Mouse (Mus musculus) urinary bladder, adult 2 months (tissue): Measurements from ENCODE around the gene Lyar. TPM values are rescaled to one million over a fixed set of nuclear protein-coding genes. Genes with fewer than 3 reads are reported as not detected.

Experiments used
- DNase-seq: peaks from one replicate; pipeline ENCODE4 v3.0.0; 2022; ENCODE audit warnings: low spot score
- polyA plus RNA-seq: library from polyadenylated mRNA; depleted of rRNA; stranded (reverse); fragments of >200 nt; gene quantifications from 2 replicates; pipeline ENCODE4 v1.2.3, GENCODE M21; 2012; rRNA removed

Gene Lyar
- polyA plus RNA-seq: 25.1 and 28.0 TPM in 2 replicates

- peak; percentile 98 for DNase-seq
Observed at GRCm38 (mm10) chr5:38220328-38220912, at the start of gene Lyar, which contains the start of gene Zbtb49. Gene Lyar (plus strand): TSS chr5:38220470. Gene Zbtb49 (minus strand): TSS chr5:38220457.

DNA sequence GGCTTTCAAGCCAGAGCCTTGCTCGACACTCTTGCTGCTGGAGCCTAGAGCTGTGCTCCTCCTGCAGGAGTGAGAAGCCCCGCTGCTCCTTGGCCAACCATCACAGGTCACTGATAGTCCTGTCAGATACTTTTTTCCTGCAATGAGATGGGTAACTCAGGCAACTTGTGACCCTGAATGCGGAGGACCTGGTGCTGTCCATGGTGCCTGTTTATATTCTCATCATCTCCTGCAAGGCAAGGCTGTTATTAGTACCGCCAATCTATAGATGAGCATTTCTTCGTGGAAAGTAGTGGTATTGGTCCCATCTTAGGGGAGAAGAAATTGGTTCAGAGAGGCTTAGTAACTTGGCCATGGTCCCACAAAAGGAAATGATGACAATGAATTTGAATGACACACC is 46.5 kb upstream of the Lyar start:
- DNase-seq: no peak

DNA sequence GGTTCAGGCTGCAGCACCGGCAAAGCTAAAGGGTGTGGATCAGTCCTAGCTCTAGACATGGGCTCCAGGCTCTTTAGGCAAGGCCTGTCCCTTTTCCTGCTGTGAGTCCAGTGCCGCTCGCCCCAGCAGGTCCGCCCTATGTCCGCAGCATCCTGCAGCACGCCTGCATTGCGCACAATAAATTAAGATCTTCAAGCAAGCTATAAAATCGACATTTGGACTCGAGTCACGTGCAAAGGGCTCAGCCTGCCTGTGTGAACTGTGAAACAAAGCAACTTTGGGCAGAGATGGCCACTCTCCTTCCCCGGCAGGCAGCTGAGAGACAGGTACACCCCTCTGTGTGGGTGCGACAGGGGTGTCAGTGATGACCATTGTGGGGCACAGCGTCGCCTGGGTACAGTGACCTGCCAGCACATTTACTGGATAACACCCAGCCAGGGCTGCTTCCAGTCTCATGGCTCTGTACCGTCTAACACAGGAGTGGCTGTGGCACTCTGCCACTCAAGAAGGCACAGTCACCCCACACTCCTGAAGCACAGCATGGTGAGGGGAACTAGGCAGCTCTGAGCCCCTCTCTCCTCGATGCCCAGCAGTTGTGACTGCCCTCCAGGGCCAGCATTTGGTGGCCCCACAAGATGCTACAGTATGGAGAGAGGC is 45.9 kb upstream of the Lyar start:
- DNase-seq: no peak

GRCm38 (mm10) chr5:38184688-38185285 is 35.5 kb upstream of the Lyar start:
- no peak for DNase-seq

GRCm38 (mm10) chr5:38187006-38187405 is 33.3 kb upstream of the Lyar start:
- no peak for DNase-seq

GRCm38 (mm10) chr5:38190907-38191306 is 29.4 kb upstream of the Lyar start:
- DNase-seq: no peak

DNA sequence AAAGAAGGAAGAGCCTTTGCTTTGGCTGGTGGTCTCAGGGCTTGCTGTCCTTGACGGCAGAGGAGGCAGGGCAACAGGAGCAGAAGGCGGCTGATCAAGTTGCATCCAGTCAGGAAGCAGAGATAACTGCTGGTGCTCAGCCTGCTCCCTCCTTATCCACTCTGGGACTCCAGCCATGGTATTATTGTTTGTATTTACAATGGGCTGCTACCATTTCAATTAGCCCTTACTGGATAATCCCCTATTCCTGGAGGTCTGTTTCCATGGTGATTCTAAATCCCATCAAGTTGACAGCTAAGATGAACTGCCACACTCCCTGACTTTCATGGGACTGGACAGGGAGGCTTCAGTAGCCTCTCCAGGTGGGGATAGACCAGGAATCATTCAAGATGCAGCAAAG is 25.3 kb upstream of the Lyar start:
- DNase-seq: no peak

GRCm38 (mm10) chr5:38195941-38196340 is 24.3 kb upstream of the Lyar start:
- DNase-seq: no peak

DNA sequence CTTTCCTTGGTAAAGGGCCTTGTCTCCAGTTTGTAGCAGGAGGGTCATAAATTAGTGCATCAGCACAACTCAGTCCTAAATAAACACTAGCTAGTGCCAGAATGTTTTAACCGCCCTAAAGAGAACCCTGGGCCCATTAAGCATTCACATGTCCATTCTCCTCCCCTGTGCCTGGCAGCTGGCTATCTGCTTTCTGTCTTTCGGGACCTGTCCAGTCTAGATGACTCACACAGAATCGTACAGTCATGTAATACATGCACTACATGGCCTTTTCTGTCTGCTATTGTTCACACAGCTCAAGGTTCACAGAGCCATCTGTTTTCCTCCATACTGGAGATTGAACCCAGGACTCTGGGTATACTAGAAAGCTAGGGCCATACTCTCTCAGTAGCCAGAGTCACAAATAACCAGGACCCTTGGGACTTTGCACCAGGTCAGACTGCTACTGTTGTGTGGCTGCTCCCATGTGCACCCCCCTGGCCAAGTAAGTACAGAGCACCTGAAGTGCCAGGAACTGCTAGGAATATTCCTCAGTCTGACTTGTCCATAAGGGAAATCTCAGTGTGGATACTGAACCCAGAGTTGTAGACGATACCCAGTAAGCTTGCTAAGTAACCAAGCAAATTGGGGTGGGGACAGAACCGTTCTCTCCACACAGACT is 23.3 kb upstream of the Lyar start:
- no peak for DNase-seq

DNA sequence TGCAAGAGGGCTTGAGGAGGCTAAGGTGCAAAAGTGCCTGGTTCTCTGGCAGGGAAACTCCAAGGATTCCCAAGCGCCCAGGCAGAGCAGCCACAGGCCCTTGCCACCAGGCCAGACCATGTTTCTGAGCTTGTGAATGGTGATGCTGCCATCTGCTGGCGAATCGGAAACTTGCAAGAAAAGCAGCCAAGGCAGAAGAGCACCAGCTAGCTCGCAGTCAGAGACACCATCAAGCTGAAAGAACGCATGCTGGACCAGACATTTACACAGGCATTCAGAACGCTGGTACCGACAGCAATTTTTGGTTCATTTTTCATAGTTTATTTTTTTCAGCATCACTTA is 22.8 kb upstream of the Lyar start:
- peak; percentile 56 for DNase-seq

- no peak for DNase-seq
Observed at GRCm38 (mm10) chr5:38199686-38200085, 20.6 kb upstream of the Lyar start.

DNA sequence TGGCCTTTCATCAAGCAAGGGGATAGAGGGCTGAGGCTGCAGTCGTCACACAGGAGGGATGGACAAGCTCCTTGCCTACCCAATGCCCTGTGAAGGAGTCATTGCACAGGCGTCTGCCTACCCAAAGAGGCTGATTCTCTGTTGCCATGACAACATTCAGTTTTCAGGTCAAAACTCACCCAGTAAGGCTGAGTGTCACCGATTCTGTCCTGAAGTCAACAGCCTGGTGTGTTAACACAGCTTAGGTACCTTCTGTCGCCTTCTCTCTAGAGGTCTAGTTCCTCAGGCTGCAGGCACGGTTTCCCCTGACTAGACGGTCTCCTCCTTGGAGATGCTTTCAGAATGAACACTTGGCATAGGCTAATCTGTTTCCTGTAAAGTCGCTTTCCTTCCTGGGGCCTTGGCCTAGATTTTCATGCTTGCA is 15.0 kb upstream of the Lyar start:
- no peak for DNase-seq

GRCm38 (mm10) chr5:38208985-38209384 is 11.3 kb upstream of the Lyar start:
- DNase-seq: no peak

DNA sequence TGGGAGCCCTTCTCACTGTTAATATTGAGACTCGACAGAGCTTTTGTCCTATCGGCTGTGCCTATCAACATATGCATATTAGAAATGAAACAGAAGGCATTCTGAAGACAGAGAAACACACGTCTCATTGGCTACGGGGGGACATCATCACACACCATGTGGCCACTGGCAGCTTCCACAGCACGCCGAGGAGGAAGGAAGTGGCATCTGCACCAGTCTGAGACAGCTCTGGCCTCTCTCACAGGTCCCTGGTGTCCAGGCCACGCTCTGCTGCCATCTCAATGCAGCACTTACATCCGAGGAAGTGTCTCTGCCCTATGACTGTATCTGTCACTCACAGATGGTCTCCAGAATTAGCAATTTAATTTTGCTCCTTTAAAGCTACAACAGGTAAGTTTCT is 8.6 kb upstream of the Lyar start:
- no peak for DNase-seq

DNA sequence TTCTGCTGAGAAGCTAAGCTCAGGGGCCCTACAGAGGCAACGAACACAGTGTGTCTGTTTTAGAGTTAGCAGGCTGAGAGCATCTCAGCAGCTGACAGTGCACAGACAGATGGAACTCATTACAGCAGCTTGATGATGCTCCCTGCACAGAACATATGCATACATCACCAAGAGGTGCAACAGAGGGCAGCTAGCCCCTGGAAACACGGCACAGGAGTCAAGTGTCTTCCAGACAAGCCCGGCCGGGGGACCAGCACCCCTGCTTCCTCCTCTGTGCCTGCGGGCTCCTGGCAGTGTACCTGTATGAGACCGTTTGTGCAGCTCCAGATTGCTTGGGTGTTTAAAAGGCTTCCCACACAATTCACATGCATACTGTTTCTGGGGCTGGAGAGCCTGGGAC is 7.3 kb upstream of the Lyar start:
- DNase-seq: no peak

DNA sequence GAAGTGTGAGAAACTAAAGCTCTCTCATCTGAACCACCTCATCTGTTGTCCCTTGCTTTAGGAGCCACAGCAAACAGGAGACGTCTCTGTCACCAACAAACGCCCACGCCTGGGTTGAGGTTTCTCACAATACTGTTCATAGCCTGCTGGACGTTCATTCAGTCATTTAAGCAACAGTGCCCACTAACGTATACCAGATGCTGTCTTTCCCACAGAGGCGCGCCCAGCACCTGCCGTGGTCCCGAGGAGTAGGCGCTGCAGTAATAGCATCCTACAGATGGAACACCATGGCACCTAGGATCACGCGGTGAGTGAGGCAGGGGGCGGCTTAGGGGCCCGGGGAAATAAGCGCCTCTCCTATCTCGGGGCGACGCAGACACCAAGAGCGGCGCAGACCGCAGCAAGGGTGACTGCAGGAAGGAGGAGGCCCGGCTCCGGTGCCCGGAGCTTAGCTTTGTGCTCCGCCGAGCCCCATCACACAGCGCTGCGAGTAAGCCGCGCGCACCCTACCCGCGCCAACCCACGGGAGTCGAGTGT is 431 bp upstream of the Lyar start:
- DNase-seq: no peak

DNA sequence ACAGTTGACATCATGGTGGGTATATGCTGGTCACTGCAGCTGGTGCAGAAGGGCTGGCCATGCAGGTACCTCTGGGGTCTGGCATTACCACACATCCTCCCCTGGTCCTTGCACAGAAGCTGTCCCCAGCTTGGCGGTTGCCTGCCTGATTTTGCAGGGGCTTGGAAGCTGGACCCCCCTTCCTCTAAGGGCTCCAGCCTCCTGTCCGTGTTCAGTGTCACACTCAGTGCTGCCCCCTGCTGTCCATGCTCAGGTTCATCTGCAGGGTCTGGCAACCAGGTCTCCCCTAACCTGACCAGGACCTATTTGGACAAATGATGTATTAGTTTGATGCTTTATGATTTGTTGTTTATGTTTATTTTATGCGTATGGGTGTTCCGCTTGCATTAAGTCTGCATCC is 15.2 kb downstream of the Lyar start:
- no peak for DNase-seq

DNA sequence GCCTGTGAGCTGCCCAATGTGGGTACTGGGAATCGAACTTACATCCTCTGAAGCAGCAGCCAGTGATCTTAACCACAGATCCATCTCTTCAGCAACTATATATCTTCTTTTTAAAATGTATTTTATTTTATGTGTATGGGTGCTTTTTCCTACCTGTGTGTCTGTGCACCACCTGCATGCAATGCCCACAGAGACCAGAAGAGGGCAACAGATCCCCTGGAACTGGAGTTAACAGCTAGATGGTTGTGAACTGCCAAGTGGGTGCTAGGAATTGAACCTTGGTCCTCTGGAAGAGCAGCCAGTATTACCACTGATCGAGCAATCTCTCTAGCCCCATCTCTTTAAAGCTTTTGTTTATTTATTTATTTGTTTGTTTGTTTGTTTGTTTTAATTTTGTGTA is 16.4 kb downstream of the Lyar start:
- no peak for DNase-seq

DNA sequence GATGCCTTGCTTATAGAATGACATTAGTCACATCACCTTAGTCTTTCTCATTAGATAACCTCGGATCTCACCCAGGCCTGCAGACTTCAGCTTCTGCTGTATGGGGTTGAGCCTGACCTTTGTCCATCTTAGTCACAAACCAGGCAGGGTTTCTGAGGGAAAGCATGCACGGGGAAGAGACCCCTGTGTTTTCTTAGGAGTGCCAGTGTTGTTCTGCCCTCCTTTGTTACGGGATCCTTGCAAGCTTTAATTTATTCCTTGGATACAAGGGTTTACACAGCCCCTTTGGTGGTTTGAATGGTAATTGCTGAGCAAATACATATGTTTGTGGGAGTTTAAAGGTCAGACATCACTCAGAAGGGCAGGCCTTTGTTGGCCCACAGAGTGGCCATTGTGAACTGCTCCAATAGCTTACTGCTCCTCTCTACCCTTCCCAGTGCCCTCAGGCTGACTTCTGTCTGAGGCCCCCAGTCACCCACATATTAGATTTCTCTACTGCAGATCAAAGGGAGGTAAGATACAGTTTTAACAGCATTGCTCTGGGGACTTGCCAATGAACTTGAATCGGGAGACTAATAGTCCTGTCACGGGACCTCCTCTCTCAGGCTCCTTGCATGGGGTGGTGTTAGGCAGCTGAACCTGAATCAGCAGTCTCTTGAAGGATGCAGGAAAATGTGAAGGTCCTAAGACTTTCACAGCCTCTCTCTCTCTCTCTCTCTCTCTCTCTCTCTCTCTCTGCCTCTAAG is 20.6 kb downstream of the Lyar start:
- no peak for DNase-seq

GRCm38 (mm10) chr5:38241473-38241834 is 21.2 kb downstream of the Lyar start:
- no peak for DNase-seq

- no peak for DNase-seq
Observed at GRCm38 (mm10) chr5:38241966-38242365, 21.7 kb downstream of the Lyar start.

DNA sequence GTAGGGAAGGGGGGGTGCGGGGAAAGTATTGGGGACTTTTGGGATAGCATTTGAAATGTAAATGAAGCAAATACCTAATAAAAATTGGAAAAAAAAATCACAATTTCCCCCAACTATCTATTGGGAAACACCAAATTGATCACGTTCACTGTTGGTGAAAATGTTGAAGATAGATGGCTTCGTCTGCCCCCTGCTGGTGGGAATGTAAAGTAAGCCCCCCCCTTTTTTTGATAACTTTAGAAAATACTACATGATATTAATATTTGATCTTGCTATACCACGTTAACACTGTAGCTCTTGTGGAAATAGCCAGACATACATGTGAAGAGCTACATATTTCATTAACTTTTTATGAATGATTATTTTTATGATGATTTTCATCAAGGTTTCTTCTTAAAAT is 34.9 kb downstream of the Lyar start:
- DNase-seq: no peak
